Mouse (Mus musculus) embryonic fibroblast, embryonic 13.5 days (primary cell): ENCODE data around the gene Rnf186.

Experiments
- CTCF ChIP-seq: IDR thresholded peaks from 2 replicates; pipeline ENCODE4 v1.5.1; 2011; ENCODE audit warnings: mild to moderate bottlenecking, control low read depth, low read length, moderate library complexity, borderline replicate concordance; ENCODE audit not compliant: insufficient read depth
- POLR2A ChIP-seq: IDR thresholded peaks from 2 replicates; pipeline ENCODE4 v1.6.1; 2011; ENCODE audit warnings: low read depth, mild to moderate bottlenecking, control low read depth, low read length, moderate library complexity

DNA sequence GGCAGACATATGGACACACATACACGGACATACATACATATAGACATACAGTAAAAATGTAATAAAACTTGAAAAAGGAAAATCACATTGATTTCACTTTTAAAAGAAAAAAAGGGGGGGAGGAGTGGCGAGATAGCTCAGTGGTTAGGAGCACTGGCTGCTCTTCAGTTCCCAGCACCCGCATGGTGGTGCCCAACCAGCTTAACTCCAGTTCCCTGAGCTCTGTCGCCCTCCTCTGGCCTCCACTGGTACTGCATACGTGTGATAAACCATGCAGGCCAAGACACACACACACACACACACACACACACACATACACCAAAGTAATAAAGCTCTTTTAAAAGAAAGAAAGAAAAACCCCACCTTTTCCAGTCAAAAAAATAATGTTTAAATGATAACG lies 47.9 kb downstream of the Rnf186 start:
- TF ChIP-seq CTCF, result peak; percentile 50; the same call in 1 of the 2 replicates
- TF ChIP-seq POLR2A, result no peak
